Comparison of ENCODE assay signal across 8 mouse cellular contexts in the genomic region with DNA sequence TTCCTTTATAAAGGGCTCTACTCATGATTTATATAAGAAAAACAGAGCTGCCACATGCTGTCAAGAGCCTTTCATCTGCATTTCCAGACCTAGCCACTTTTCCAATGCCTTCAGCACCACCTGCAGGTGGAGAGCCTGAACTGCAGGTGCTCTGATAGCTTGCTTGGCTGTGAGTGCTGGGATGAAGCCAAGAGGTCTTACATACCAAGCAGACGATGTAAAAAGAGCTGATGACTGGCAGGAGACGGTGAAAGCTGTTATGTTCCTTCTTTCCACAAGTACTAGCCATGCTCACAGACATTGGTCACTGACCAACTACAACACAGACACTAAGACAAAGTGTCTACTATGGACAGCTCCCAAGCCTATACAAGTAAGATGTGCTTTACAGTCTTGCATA. TPM values are rescaled to one million over a fixed set of nuclear protein-coding genes. Genes with fewer than 3 reads are reported as not detected.
DNase-seq lines count a peak whose midpoint lies in the region; ATAC-seq and TF ChIP-seq lines count a peak whose summit lies in the region.

No protein-coding gene starts in this region.

- no peaks in the 10 kb centered on the region for H3K9me3 ChIP-seq in forebrain, postnatal 0 days (ENCODE audit: low read length)

- peak; percentile 99 for TF ChIP-seq CTCF in forebrain, postnatal 0 days (IDR thresholded peaks at IDR 0.05; ENCODE audit: low read depth)
- TF ChIP-seq CTCF in layer of hippocampus, adult 2 months (conservative IDR thresholded peaks at IDR 0.05) = peak; percentile 100

- 0 out of 2 replicates have a peak overlapping the region, but pooled peaks have one; percentile 31 for H3K9ac ChIP-seq in forebrain, postnatal 0 days

- no peak overlapping the region for H3K4me2 ChIP-seq in forebrain, postnatal 0 days (ENCODE audit: low read depth)

- peaks cover 9% of the 10 kb centered on the region; the same call in 1 of the 2 replicates for H3K4me1 ChIP-seq in forebrain, postnatal 0 days (ENCODE audit: insufficient read depth)

- DNase-seq in MEL-GATA-1-ER (ENCODE audit: extremely low read depth, low read depth) = peak; percentile 54
- peak; percentile 95 for DNase-seq in cerebellum, adult 11-12 months
- DNase-seq in forebrain, postnatal 0 days = peak; percentile 99
- DNase-seq in layer of hippocampus, adult 2 months (ENCODE audit: low spot score in 2 of 2) = peak; percentile 93 to 95
- peak; percentile 95 for DNase-seq in lung, postnatal 10 days
- DNase-seq in retina, embryonic 14.5 days (ENCODE audit: low spot score) = peak; percentile 90
- peak; percentile 91 for DNase-seq in thymus, postnatal 4 days

- H3K27ac ChIP-seq in forebrain, postnatal 0 days (ENCODE audit: low read depth, low read length) = peak overlapping the region; percentile 46; the same call in 1 of the 2 replicates
- peak overlapping the region; percentile 90 for H3K27ac ChIP-seq in layer of hippocampus, adult 2 months

- H3K27me3 ChIP-seq in forebrain, postnatal 0 days (ENCODE audit: insufficient read depth, low read length) = no peaks in the 10 kb centered on the region

- H3K4me3 ChIP-seq in forebrain, postnatal 0 days (ENCODE audit: low read depth, low read length) = no peak overlapping the region
- H3K4me3 ChIP-seq in layer of hippocampus, adult 2 months = no peak overlapping the region

- peak; percentile 85 for ATAC-seq in forebrain, postnatal 0 days
- peak; percentile 81 to 89 for ATAC-seq in hematopoietic stem cell, adult 5-6 weeks (replicated peaks in 1 of 2; ENCODE audit: insufficient read depth in 1 of 2, low FRiP score in 2 of 2, low TSS enrichment in 1 of 2, low read depth in 1 of 2, poor library complexity in 2 of 2, severe bottlenecking in 2 of 2)

- H3K36me3 ChIP-seq in forebrain, postnatal 0 days (ENCODE audit: insufficient read depth) = peaks cover 11% of the 10 kb centered on the region

- 0% methylated on average over 2 of the region's 2 CpGs for WGBS in forebrain, postnatal 0 days

RNA-seq across cellular contexts. Expression of gene A730071L15Rik, which starts 12.0 kb away (rescaled TPM):
- 0.15 and 0.29 TPM in 2 replicates for total RNA-seq in forebrain, postnatal 0 days (2014; rRNA removed)
- 0.44 and 0.47 TPM in 2 replicates for polyA plus RNA-seq in forebrain, postnatal 0 days (2015; fragmentation: Nextera tagmentation; extraction: Ambion mirVana)
- 0.63 TPM in 1 of 2 replicates, not detected in the other for total RNA-seq in hematopoietic stem cell, adult 5-6 weeks (2017)
- total RNA-seq in layer of hippocampus, adult 2 months (2021) = under 1 TPM in 1 of 2 experiments, not detected in 1; 0.31 TPM

RNA-seq across cellular contexts. Expression of gene Nudcd3, which starts 12.3 kb away (rescaled TPM):
- 57.2 and 61.6 TPM in 2 replicates for total RNA-seq in forebrain, postnatal 0 days (2014; rRNA removed)
- polyA plus RNA-seq in forebrain, postnatal 0 days (2015; fragmentation: Nextera tagmentation; extraction: Ambion mirVana) = 60.9 and 70.7 TPM in 2 replicates
- total RNA-seq in hematopoietic stem cell, adult 5-6 weeks (2017) = 37.8 and 38.0 TPM in 2 replicates
- 100 to 1,000 TPM; 117 to 118 TPM for total RNA-seq in layer of hippocampus, adult 2 months (2021)

RNA-seq across cellular contexts. Expression of gene Npc1l1, which starts 42.1 kb away (rescaled TPM):
- total RNA-seq in forebrain, postnatal 0 days (2014; rRNA removed) = not detected in 2 replicates
- not detected in 2 replicates for polyA plus RNA-seq in forebrain, postnatal 0 days (2015; fragmentation: Nextera tagmentation; extraction: Ambion mirVana)
- not detected in 2 replicates for total RNA-seq in hematopoietic stem cell, adult 5-6 weeks (2017)
- under 1 TPM; 0.27 to 0.51 TPM for total RNA-seq in layer of hippocampus, adult 2 months (2021)
